Mouse (Mus musculus) stomach, adult 2 months (tissue): ENCODE measurements around the gene Gm13305. TPM values are rescaled to one million over a fixed set of nuclear protein-coding genes. Genes with fewer than 3 reads are reported as not detected.

Experiments
- polyA plus RNA-seq: library from polyadenylated mRNA; depleted of rRNA; stranded (reverse); fragments of >200 nt; gene quantifications from 2 replicates; pipeline ENCODE4 v1.2.3, GENCODE M21; 2012; rRNA removed

The Gm13305 gene
- polyA plus RNA-seq, result 0.32 TPM in 1 of 2 replicates, not detected in the other

GRCm38 (mm10) chr4:42168503-42168902, at the start of gene Gm13305:
TSS of gene Gm13305 (minus strand) at chr4:42168603.

GRCm38 (mm10) chr4:42153136-42153535, 15.3 kb downstream of the Gm13305 start, which contains the start of gene Gm13306:
TSS of gene Gm13306 (plus strand) at chr4:42153436.

GRCm38 (mm10) chr4:42114517-42114916, 53.9 kb downstream of the Gm13305 start, which contains the start of gene Gm13304:
TSS of gene Gm13304 (plus strand) at chr4:42114817.

Other genes starting within 250 kb of the Gm13305 start
- gene Gm20878, start 227.0 kb downstream of the Gm13305 start, polyA plus RNA-seq, result 0.34 and 3.0 TPM in 2 replicates
- gene Fam205a4, start 202.5 kb downstream of the Gm13305 start, polyA plus RNA-seq, result 0.02 TPM in 1 of 2 replicates, not detected in the other
- 0.03 TPM in 1 of 2 replicates, not detected in the other for gene Gm21093, start 133.9 kb downstream of the Gm13305 start, polyA plus RNA-seq
- gene Gm3893, start 77.4 kb downstream of the Gm13305 start, polyA plus RNA-seq, result not detected in 2 replicates
- gene Gm13304, start 53.8 kb downstream of the Gm13305 start, polyA plus RNA-seq, result not detected in 2 replicates
- gene Gm13306, start 15.2 kb downstream of the Gm13305 start, polyA plus RNA-seq, result not detected in 2 replicates
- not detected in 2 replicates for gene Gm10600, start 72.0 kb upstream of the Gm13305 start, polyA plus RNA-seq
- gene Ccl21b, start 87.2 kb upstream of the Gm13305 start, polyA plus RNA-seq, result 1.3 TPM in 1 of 2 replicates, not detected in the other
- not detected in 2 replicates for gene Gm21953, start 125.7 kb upstream of the Gm13305 start, polyA plus RNA-seq
- gene Fam205a3, start 149.7 kb upstream of the Gm13305 start, polyA plus RNA-seq, result not detected in 2 replicates